In genomic region chr9:71976034-71976433, GRCm38 (mm10) we compare ENCODE assay signal across 9 mouse cellular contexts.
A peak's percentile ranks its signal among the peaks of the same experiment; 100 is the strongest.
DNase-seq lines count a peak whose midpoint lies in the region; ATAC-seq and TF ChIP-seq lines count a peak whose summit lies in the region.
"Had no signal": no experiment of that assay in that cellular context is flagged by ENCODE, and none has a peak within 500 bp of the region (broad histone marks: within the 10 kb centered on the region; RNA-seq: fewer than 3 reads in every experiment).

No protein-coding gene starts in this region.

- H3K27me3 ChIP-seq in liver, postnatal 0 days (ENCODE audit: insufficient read depth, low read length) = no peaks in the 10 kb centered on the region
- H3K27me3 ChIP-seq: lung, embryonic 15.5 days had no signal

- H3K4me3 ChIP-seq in liver, postnatal 0 days (ENCODE audit: low read depth, low read length) = no peak overlapping the region
- H3K4me3 ChIP-seq: lung, embryonic 15.5 days had no signal

- 0 out of 2 replicates have a peak, but pooled peaks cover 3% of the 10 kb centered on the region for H3K4me1 ChIP-seq in liver, postnatal 0 days (ENCODE audit: insufficient read depth)

- H3K27ac ChIP-seq in liver, postnatal 0 days (ENCODE audit: low read depth) = no peak overlapping the region
- H3K27ac ChIP-seq: lung, embryonic 15.5 days had no signal

- no peaks in the 10 kb centered on the region for H3K36me3 ChIP-seq in liver, postnatal 0 days (replicated peaks; ENCODE audit: insufficient read depth, low read length)
- H3K36me3 ChIP-seq: lung, embryonic 15.5 days had no signal

- DNase-seq in spleen, postnatal 4 days (ENCODE audit: low spot score in 2 of 2) = peak; percentile 25 to 64
- no peak for DNase-seq in spleen, adult 12 weeks (ENCODE audit: low spot score)
- peak; percentile 96 to 97 for DNase-seq in cerebellum, postnatal 10 days
- peak; percentile 87 for DNase-seq in forelimb bud, embryonic 11.5 days (ENCODE audit: low read depth, low spot score)
- DNase-seq in liver, postnatal 0 days = peak; percentile 71
- DNase-seq in right cerebral cortex, postnatal 4 days = peak; percentile 29
- no peak for DNase-seq in lung, postnatal 10 days
- DNase-seq in adrenal gland, adult (ENCODE audit: inconsistent age in 2 of 2, low spot score in 1 of 2) = no peak

- peak; percentile 20; the same call in 1 of the 2 replicates for TF ChIP-seq CTCF in liver, postnatal 0 days (IDR thresholded peaks at IDR 0.05; ENCODE audit: low read depth)

- H3K4me2 ChIP-seq in liver, postnatal 0 days (ENCODE audit: low read depth, low read length) = no peak overlapping the region
- H3K4me2 ChIP-seq: lung, embryonic 15.5 days had no signal

- ATAC-seq in liver, postnatal 0 days = peak; percentile 100

- no peaks in the 10 kb centered on the region for H3K9me3 ChIP-seq in liver, postnatal 0 days (ENCODE audit: low read length)
- H3K9me3 ChIP-seq: lung, embryonic 15.5 days had no signal

- no peak overlapping the region for H3K9ac ChIP-seq in liver, postnatal 0 days (replicated peaks)
- H3K9ac ChIP-seq: lung, embryonic 15.5 days had no signal

- TF ChIP-seq EP300 in liver, postnatal 0 days (IDR thresholded peaks at IDR 0.05; ENCODE audit: low read depth) = no peak

- 35% methylated on average over 6 of the region's 6 CpGs for WGBS in liver, postnatal 0 days (ENCODE audit: insufficient replicate concordance)

Comparison
In these comparisons a context has a peak if more than half of its experiments do, and no peak if none do; other contexts are left out.
1. DNase-seq: peak in spleen, postnatal 4 days (2 of 2), cerebellum, postnatal 10 days (2 of 2), forelimb bud, embryonic 11.5 days (single experiment), liver, postnatal 0 days (single experiment) and right cerebral cortex, postnatal 4 days (single experiment); none in spleen, adult 12 weeks (single experiment), lung, postnatal 10 days (single experiment) and adrenal gland, adult (0 of 2).